31 mouse cellular contexts compared by ENCODE assay signal in genomic region chr2:122154479-122154878, GRCm38 (mm10). TPM values are rescaled to one million over a fixed set of nuclear protein-coding genes. Genes with fewer than 3 reads are reported as not detected.
DNase-seq lines count a peak whose midpoint lies in the region; ATAC-seq and TF ChIP-seq lines count a peak whose summit lies in the region.
"Had no signal": no experiment of that assay in that cellular context is flagged by ENCODE, and none has a peak within 500 bp of the region (broad histone marks: within the 10 kb centered on the region; RNA-seq: fewer than 3 reads in every experiment).

No protein-coding gene starts in this region.

- no peak overlapping the region for H3K9ac ChIP-seq in liver, adult 2 months (ENCODE audit: low read depth, low read length)
- H3K9ac ChIP-seq in liver, embryonic 12.5 days: no peak overlapping the region
- no peak overlapping the region for H3K9ac ChIP-seq in CH12.LX (ENCODE audit: insufficient read depth, low read depth)
- no peak overlapping the region for H3K9ac ChIP-seq in intestine, embryonic 15.5 days
- H3K9ac ChIP-seq: embryonic facial prominence, embryonic 13.5 days; embryonic facial prominence, embryonic 15.5 days; forebrain, embryonic 12.5 days had no signal

- dilution Hi-C loops in CH12.LX (cut with MboI; ENCODE audit: extremely low pct_ligation_motif_present, extremely low pct_unique_long_range_greater_than_20kb, low sequenced_read_pairs): no loop called here

- ATAC-seq in liver, embryonic 12.5 days: no peak
- no peak for ATAC-seq in intestine, embryonic 15.5 days
- ATAC-seq: forebrain, embryonic 14.5 days; forebrain, embryonic 16.5 days had no signal

- H3K4me3 ChIP-seq in liver, adult 2 months (ENCODE audit: insufficient read depth, low read depth, low read length): no peak overlapping the region
- H3K4me3 ChIP-seq in liver, embryonic 12.5 days: no peak overlapping the region
- H3K4me3 ChIP-seq in CH12.LX (replicated peaks in 1 of 3; ENCODE audit: low read depth in 2 of 3, low read length in 2 of 3, poor library complexity in 1 of 3): peak overlapping the region in 1 of 3 experiments; percentile 38
- H3K4me3 ChIP-seq in intestine, embryonic 15.5 days (replicated peaks): no peak overlapping the region
- H3K4me3 ChIP-seq: embryonic facial prominence, embryonic 13.5 days; embryonic facial prominence, embryonic 15.5 days; erythroblast, embryonic 14.5 days; forebrain, embryonic 10.5 days; forebrain, embryonic 12.5 days had no signal

- TF ChIP-seq POLR2A in liver, adult 2 months (IDR thresholded peaks at IDR 0.05; ENCODE audit: extremely low read depth, insufficient read depth, low read length): no peak
- TF ChIP-seq POLR2A in CH12.LX (IDR thresholded peaks at IDR 0.05; ENCODE audit: low read depth, low read length): no peak; the same call in none of the 2 replicates

- H3K79me2 ChIP-seq in liver, adult 2 months (ENCODE audit: control insufficient read depth, insufficient read depth, low read length): peaks cover 21% of the 10 kb centered on the region; the same call in 1 of the 2 replicates
- peaks cover 41% of the 10 kb centered on the region for H3K79me2 ChIP-seq in CH12.LX (replicated peaks; ENCODE audit: control insufficient read depth, extremely low read depth, insufficient read depth, poor library complexity, severe bottlenecking)

- 92% methylated on average over 2 of the region's 2 CpGs for WGBS in liver, adult 2 months
- 73% methylated on average over 2 of the region's 2 CpGs for WGBS in liver, embryonic 12.5 days (ENCODE audit: insufficient replicate concordance)
- WGBS in intestine, embryonic 15.5 days: 92% methylated on average over 2 of the region's 2 CpGs

- no peak overlapping the region for H3K4me2 ChIP-seq in liver, embryonic 12.5 days
- H3K4me2 ChIP-seq in CH12.LX (ENCODE audit: insufficient read depth, low read depth, poor library complexity, severe bottlenecking): no peak overlapping the region
- H3K4me2 ChIP-seq in intestine, embryonic 15.5 days (replicated peaks): no peak overlapping the region
- H3K4me2 ChIP-seq: embryonic facial prominence, embryonic 13.5 days; embryonic facial prominence, embryonic 15.5 days; forebrain, embryonic 12.5 days had no signal

- TF ChIP-seq EP300 in CH12.LX (IDR thresholded peaks at IDR 0.05; ENCODE audit: low read length): no peak

- H3K27ac ChIP-seq in liver, adult 2 months (replicated peaks; ENCODE audit: insufficient read depth, low read depth, low read length): peak overlapping the region; percentile 15; the same call in 1 of the 2 replicates
- no peak overlapping the region for H3K27ac ChIP-seq in liver, embryonic 12.5 days
- no peak overlapping the region for H3K27ac ChIP-seq in CH12.LX (ENCODE audit: insufficient read depth, low read depth)
- H3K27ac ChIP-seq in intestine, embryonic 15.5 days: no peak overlapping the region
- H3K27ac ChIP-seq: embryonic facial prominence, embryonic 13.5 days; embryonic facial prominence, embryonic 15.5 days; forebrain, embryonic 10.5 days; forebrain, embryonic 12.5 days had no signal

- no peak for TF ChIP-seq RAD21 in CH12.LX (IDR thresholded peaks at IDR 0.05; ENCODE audit: low read depth, low read length)

- in situ Hi-C loops in CH12.LX (cut with MboI; ENCODE audit: low pct_ligation_motif_present, low pct_unique_long_range_greater_than_20kb, low sequenced_read_pairs): no loop called here

- H3K9me3 ChIP-seq in liver, embryonic 12.5 days (replicated peaks): no peaks in the 10 kb centered on the region
- H3K9me3 ChIP-seq in CH12.LX (replicated peaks; ENCODE audit: low read length): peaks cover 4% of the 10 kb centered on the region
- H3K9me3 ChIP-seq in intestine, embryonic 15.5 days: no peaks in the 10 kb centered on the region; the same call in 1 of the 2 replicates
- H3K9me3 ChIP-seq: embryonic facial prominence, embryonic 13.5 days; embryonic facial prominence, embryonic 15.5 days; forebrain, embryonic 10.5 days; forebrain, embryonic 12.5 days had no signal

- peaks cover 47% of the 10 kb centered on the region for H3K4me1 ChIP-seq in liver, adult 2 months (ENCODE audit: control insufficient read depth, insufficient read depth, low read length)
- peaks cover 29% of the 10 kb centered on the region for H3K4me1 ChIP-seq in liver, embryonic 12.5 days
- peaks cover 23 to 78% of the 10 kb centered on the region in 2 experiments for H3K4me1 ChIP-seq in CH12.LX (ENCODE audit: control insufficient read depth in 1 of 2, insufficient read depth in 2 of 2)
- peaks cover 6% of the 10 kb centered on the region; the same call in 1 of the 2 replicates for H3K4me1 ChIP-seq in intestine, embryonic 15.5 days (replicated peaks)
- H3K4me1 ChIP-seq: forebrain, embryonic 10.5 days; forebrain, embryonic 12.5 days had no signal

- peak; percentile 67 for DNase-seq in heart, adult 11 months
- no peak for DNase-seq in heart, adult 8-10 months (ENCODE audit: low spot score)
- DNase-seq in liver, adult 2 months (ENCODE audit: extremely low read depth, low read depth, low spot score): no peak
- DNase-seq in CH12.LX (ENCODE audit: extremely low read depth): no peak
- DNase-seq: adrenal gland, adult 2 months; adrenal gland, postnatal 10 days; adrenal gland, postnatal 25 days; B cell, adult 2 months; cerebellum, adult 11 months; cerebellum, adult 18-20 months; cerebellum, adult 8-10 months; cerebellum, adult 9-11 months; cerebellum, postnatal 14 days; cerebellum, postnatal 36 days; embryo, embryonic 11 days had no signal

- H3K36me3 ChIP-seq in liver, adult 2 months (ENCODE audit: control insufficient read depth, insufficient read depth, low read length): peaks cover 44% of the 10 kb centered on the region
- peaks cover 39% of the 10 kb centered on the region for H3K36me3 ChIP-seq in liver, embryonic 12.5 days
- H3K36me3 ChIP-seq in CH12.LX (replicated peaks in 1 of 2; ENCODE audit: control insufficient read depth in 1 of 2, insufficient read depth in 1 of 2, low read length in 1 of 2): peaks cover 56 to 75% of the 10 kb centered on the region in 2 experiments
- no peaks in the 10 kb centered on the region for H3K36me3 ChIP-seq in intestine, embryonic 15.5 days
- H3K36me3 ChIP-seq: embryonic facial prominence, embryonic 15.5 days; forebrain, embryonic 12.5 days had no signal

- H3K27me3 ChIP-seq in liver, adult 2 months (ENCODE audit: control insufficient read depth, insufficient read depth, low read length): no peaks in the 10 kb centered on the region
- no peaks in the 10 kb centered on the region for H3K27me3 ChIP-seq in liver, embryonic 12.5 days (replicated peaks)
- no peaks in the 10 kb centered on the region for H3K27me3 ChIP-seq in CH12.LX (replicated peaks)
- H3K27me3 ChIP-seq in intestine, embryonic 15.5 days (replicated peaks): no peaks in the 10 kb centered on the region
- H3K27me3 ChIP-seq: embryonic facial prominence, embryonic 13.5 days; embryonic facial prominence, embryonic 15.5 days; forebrain, embryonic 12.5 days had no signal

- no peak for TF ChIP-seq CTCF in liver, adult 2 months (IDR thresholded peaks at IDR 0.05; ENCODE audit: low read depth, low read length)
- peak in 1 of 2 experiments; percentile 9; a peak in 1 of 4 replicates for TF ChIP-seq CTCF in CH12.LX (conservative IDR thresholded peaks at IDR 0.05 in 1 of 2, IDR thresholded peaks at IDR 0.05 in 1 of 2; ENCODE audit: low read depth in 2 of 2, low read length in 2 of 2)

RNA-seq across cellular contexts. Expression of gene Trim69, which starts 6.0 kb away (rescaled TPM):
- under 1 TPM in 1 of 4 experiments, not detected in 3; 0.22 TPM for total RNA-seq in heart, adult 8-10 months (2022)
- 0.09 and 0.13 TPM in 2 replicates for total RNA-seq in liver, adult 2 months (2014; rRNA removed)
- polyA plus RNA-seq in liver, adult 2 months (2012; rRNA removed): 0.07 TPM in 1 of 2 replicates, not detected in the other
- 0.07 TPM in 1 of 2 replicates, not detected in the other for polyA plus RNA-seq in liver, embryonic 12.5 days (2016; fragmentation: Nextera tagmentation; extraction: Ambion mirVana)
- total RNA-seq in CH12.LX (2012; rRNA removed): 0.08 and 0.13 TPM in 2 replicates
- 0.24 and 0.26 TPM in 2 replicates for total RNA-seq in CH12.LX (2014; rRNA removed)
- 0.13 and 0.41 TPM in 2 replicates for polyA plus RNA-seq in CH12.LX (2012; ENCODE audit: insufficient read length, low read depth)
- polyA plus RNA-seq in intestine, embryonic 15.5 days (2015; fragmentation: Nextera tagmentation; extraction: Ambion mirVana): 0.09 TPM in 1 of 2 replicates, not detected in the other
- total RNA-seq: adrenal gland, adult 2 months; adrenal gland, postnatal 10 days; adrenal gland, postnatal 25 days; adrenal gland, postnatal 4 days; common myeloid progenitor, adult 5-6 weeks; ES-E14; MEL had no signal
- polyA plus RNA-seq: adrenal gland, adult 2 months; brain, embryonic 14.5 days; embryonic facial prominence, embryonic 11.5 days; embryonic facial prominence, embryonic 13.5 days; embryonic facial prominence, embryonic 15.5 days; erythroblast, embryonic 14.5 days; forebrain, embryonic 10.5 days; forebrain, embryonic 12.5 days; forebrain, embryonic 14.5 days; forebrain, embryonic 16.5 days had no signal

RNA-seq across cellular contexts. Expression of gene B2m, which starts 7.0 kb away (rescaled TPM):
- total RNA-seq in heart, adult 8-10 months (2022): 100 to 1,000 TPM; 199 to 255 (median 220) TPM
- total RNA-seq in liver, adult 2 months (2014; rRNA removed): 1,301 and 1,615 TPM in 2 replicates
- polyA plus RNA-seq in liver, adult 2 months (2012; rRNA removed): 2,279 and 2,555 TPM in 2 replicates
- 273 and 281 TPM in 2 replicates for polyA plus RNA-seq in liver, embryonic 12.5 days (2016; fragmentation: Nextera tagmentation; extraction: Ambion mirVana)
- total RNA-seq in CH12.LX (2012; rRNA removed) (1,479 and 1,509 TPM in 2 replicates), CH12.LX (2014; rRNA removed) (1,782 and 1,954 TPM in 2 replicates)
- polyA plus RNA-seq in CH12.LX (2012; ENCODE audit: insufficient read length, low read depth): 1,919 and 2,234 TPM in 2 replicates
- 367 and 406 TPM in 2 replicates for polyA plus RNA-seq in intestine, embryonic 15.5 days (2015; fragmentation: Nextera tagmentation; extraction: Ambion mirVana)

RNA-seq across cellular contexts. Expression of gene Patl2, which starts 31.5 kb away (rescaled TPM):
- not detected for total RNA-seq in heart, adult 8-10 months (2022)
- 0.09 TPM in 1 of 2 replicates, not detected in the other for total RNA-seq in liver, adult 2 months (2014; rRNA removed)
- polyA plus RNA-seq in liver, adult 2 months (2012; rRNA removed): not detected in 2 replicates
- 0.05 TPM in 1 of 2 replicates, not detected in the other for polyA plus RNA-seq in liver, embryonic 12.5 days (2016; fragmentation: Nextera tagmentation; extraction: Ambion mirVana)
- total RNA-seq in CH12.LX (2012; rRNA removed) (not detected in 2 replicates), CH12.LX (2014; rRNA removed) (not detected in 2 replicates)
- polyA plus RNA-seq in CH12.LX (2012; ENCODE audit: insufficient read length, low read depth): not detected in 2 replicates
- polyA plus RNA-seq in intestine, embryonic 15.5 days (2015; fragmentation: Nextera tagmentation; extraction: Ambion mirVana): not detected in 2 replicates
- total RNA-seq: adrenal gland, adult 2 months; adrenal gland, postnatal 25 days; common myeloid progenitor, adult 5-6 weeks had no signal
- polyA plus RNA-seq: adrenal gland, adult 2 months; brain, embryonic 14.5 days; embryonic facial prominence, embryonic 13.5 days; erythroblast, embryonic 14.5 days; forebrain, embryonic 10.5 days; forebrain, embryonic 12.5 days; forebrain, embryonic 14.5 days; forebrain, embryonic 16.5 days had no signal

RNA-seq across cellular contexts. Expression of gene Terb2, which starts 31.6 kb away (rescaled TPM):
- not detected for total RNA-seq in heart, adult 8-10 months (2022)
- total RNA-seq in liver, adult 2 months (2014; rRNA removed): not detected in 2 replicates
- polyA plus RNA-seq in liver, adult 2 months (2012; rRNA removed): not detected in 2 replicates
- polyA plus RNA-seq in liver, embryonic 12.5 days (2016; fragmentation: Nextera tagmentation; extraction: Ambion mirVana): not detected in 2 replicates
- total RNA-seq in CH12.LX (2012; rRNA removed) (not detected in 2 replicates), CH12.LX (2014; rRNA removed) (not detected in 2 replicates)
- not detected in 2 replicates for polyA plus RNA-seq in CH12.LX (2012; ENCODE audit: insufficient read length, low read depth)
- not detected in 2 replicates for polyA plus RNA-seq in intestine, embryonic 15.5 days (2015; fragmentation: Nextera tagmentation; extraction: Ambion mirVana)
- total RNA-seq: adrenal gland, adult 2 months; adrenal gland, postnatal 10 days; adrenal gland, postnatal 25 days; adrenal gland, postnatal 4 days; common myeloid progenitor, adult 5-6 weeks; MEL had no signal
- polyA plus RNA-seq: adrenal gland, adult 2 months; brain, embryonic 14.5 days; CD4-positive, CD25-positive, alpha-beta regulatory T cell, adult 4 months; embryonic facial prominence, embryonic 11.5 days; embryonic facial prominence, embryonic 13.5 days; embryonic facial prominence, embryonic 15.5 days; erythroblast, embryonic 14.5 days; forebrain, embryonic 10.5 days; forebrain, embryonic 12.5 days; forebrain, embryonic 14.5 days; forebrain, embryonic 16.5 days had no signal

RNA-seq across cellular contexts. Expression of gene Spg11, which starts 36.3 kb away (rescaled TPM):
- total RNA-seq in heart, adult 8-10 months (2022): 10 to 100 TPM; 10.8 to 11.7 (median 11.6) TPM
- total RNA-seq in liver, adult 2 months (2014; rRNA removed): 9.3 and 10.5 TPM in 2 replicates
- polyA plus RNA-seq in liver, adult 2 months (2012; rRNA removed): 4.0 and 4.3 TPM in 2 replicates
- 5.8 and 6.2 TPM in 2 replicates for polyA plus RNA-seq in liver, embryonic 12.5 days (2016; fragmentation: Nextera tagmentation; extraction: Ambion mirVana)
- total RNA-seq in CH12.LX (2012; rRNA removed) (9.7 and 11.4 TPM in 2 replicates), CH12.LX (2014; rRNA removed) (6.0 and 7.5 TPM in 2 replicates)
- 9.6 and 10.7 TPM in 2 replicates for polyA plus RNA-seq in CH12.LX (2012; ENCODE audit: insufficient read length, low read depth)
- polyA plus RNA-seq in intestine, embryonic 15.5 days (2015; fragmentation: Nextera tagmentation; extraction: Ambion mirVana): 8.5 TPM in 2 replicates
